Mouse (Mus musculus): ENCODE measurements around the gene Nuak2. TPM values are rescaled to one million over a fixed set of nuclear protein-coding genes. Genes with fewer than 3 reads are reported as not detected.
"Not testable (repeated sequence)": the region's sequence is repeated elsewhere in the genome, so short reads cannot be mapped to it uniquely, and the experiment has no call there.

Gene Nuak2
- polyA plus RNA-seq (2015; fragmentation: Nextera tagmentation; extraction: Ambion mirVana): 26.1 and 27.9 TPM in 2 replicates

- H3K4me1 ChIP-seq: peaks cover 41% of the 10 kb centered on the region
- under 1% methylated on average over 67 of the region's 67 CpGs for WGBS
These were observed at the start of gene Nuak2 for GRCm38 (mm10) chr1:132315889-132316624. TSS of gene Nuak2 (plus strand) at chr1:132316126.

GRCm38 (mm10) chr1:132266791-132267557 is 49.0 kb upstream of the Nuak2 start:
- no peak for ATAC-seq (replicated peaks)
- no peak overlapping the region for H3K27ac ChIP-seq
- H3K9ac ChIP-seq: no peak overlapping the region
- 70% methylated on average over 8 of the region's 8 CpGs for WGBS
- H3K9me3 ChIP-seq: no peaks in the 10 kb centered on the region
- no peaks in the 10 kb centered on the region for H3K27me3 ChIP-seq (replicated peaks)
- no peak overlapping the region for H3K4me3 ChIP-seq
- H3K4me1 ChIP-seq: peaks cover 5% of the 10 kb centered on the region; the same call in 1 of the 2 replicates
- H3K36me3 ChIP-seq (replicated peaks): no peaks in the 10 kb centered on the region
- no peak overlapping the region for H3K4me2 ChIP-seq

More at GRCm38 (mm10) chr1:132315889-132316624, at the start of gene Nuak2:
- peak within 1 kb of the TSS; percentile 80 for H3K27ac ChIP-seq
- no peaks in the 10 kb centered on the region for H3K27me3 ChIP-seq (replicated peaks)
- H3K4me3 ChIP-seq: peak within 1 kb of the TSS; percentile 63
- peak; percentile 91 for ATAC-seq (replicated peaks)
- H3K9ac ChIP-seq: peak within 1 kb of the TSS; percentile 57
- peak within 1 kb of the TSS; percentile 75 for H3K4me2 ChIP-seq
- no peaks in the 10 kb centered on the region for H3K36me3 ChIP-seq (replicated peaks)
- H3K9me3 ChIP-seq: no peaks in the 10 kb centered on the region

- no peak for ATAC-seq (replicated peaks)
- Histone ChIP-seq H3K4me2 (no peak overlapping the region), H3K36me3 (replicated peaks) (no peaks in the 10 kb centered on the region), H3K27me3 (replicated peaks) (no peaks in the 10 kb centered on the region), H3K4me1 (peaks cover 5% of the 10 kb centered on the region; the same call in 1 of the 2 replicates), H3K9ac (no peak overlapping the region), H3K4me3 (no peak overlapping the region), H3K9me3 (no peaks in the 10 kb centered on the region), H3K27ac (no peak overlapping the region)
- WGBS: 54% methylated on average over 2 of the region's 2 CpGs
These were observed 48.0 kb upstream of the Nuak2 start for GRCm38 (mm10) chr1:132267959-132268358.

- Histone ChIP-seq H3K27ac (no peak overlapping the region), H3K4me1 (peaks cover 5% of the 10 kb centered on the region; the same call in 1 of the 2 replicates), H3K27me3 (replicated peaks) (no peaks in the 10 kb centered on the region), H3K9me3 (no peaks in the 10 kb centered on the region), H3K9ac (no peak overlapping the region), H3K4me3 (no peak overlapping the region), H3K4me2 (no peak overlapping the region), H3K36me3 (replicated peaks) (no peaks in the 10 kb centered on the region)
- ATAC-seq (replicated peaks): no peak
- 61% methylated on average over 7 of the region's 7 CpGs for WGBS
These were observed 47.4 kb upstream of the Nuak2 start for GRCm38 (mm10) chr1:132268418-132269060.

- no peaks in the 10 kb centered on the region for H3K9me3 ChIP-seq
- peaks cover 5% of the 10 kb centered on the region; the same call in 1 of the 2 replicates for H3K4me1 ChIP-seq
- H3K36me3 ChIP-seq (replicated peaks): no peaks in the 10 kb centered on the region
- no peak overlapping the region for H3K9ac ChIP-seq
- H3K27ac ChIP-seq: no peak overlapping the region
- ATAC-seq (replicated peaks): no peak
- WGBS: 56% methylated on average over 3 of the region's 3 CpGs
- no peak overlapping the region for H3K4me2 ChIP-seq
- H3K27me3 ChIP-seq (replicated peaks): no peaks in the 10 kb centered on the region
- H3K4me3 ChIP-seq: no peak overlapping the region
These were observed 44.7 kb upstream of the Nuak2 start for GRCm38 (mm10) chr1:132271237-132271636.

DNA sequence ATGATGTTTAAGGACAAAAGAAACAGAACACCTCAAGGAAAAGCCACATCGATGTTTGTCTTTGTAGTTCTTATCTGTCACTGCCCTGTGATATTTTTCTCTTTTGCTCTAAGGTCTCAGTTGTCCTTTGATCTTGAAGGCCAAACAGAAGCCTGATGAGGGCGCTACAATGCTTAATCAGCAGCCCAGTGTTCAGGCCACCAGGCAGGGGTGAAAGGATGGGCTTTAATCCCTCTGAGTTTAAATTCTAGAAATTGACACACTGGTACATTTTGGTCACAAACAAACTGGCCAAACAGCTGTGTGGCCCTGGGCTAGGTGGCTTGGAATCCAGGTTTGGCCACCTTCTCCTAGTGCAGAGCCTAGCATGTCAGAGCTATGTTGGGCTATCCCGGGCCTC is 39.2 kb upstream of the Nuak2 start:
- 79% methylated on average over 3 of the region's 3 CpGs for WGBS
- no peak overlapping the region for H3K4me2 ChIP-seq
- ATAC-seq (replicated peaks): no peak
- no peak overlapping the region for H3K4me3 ChIP-seq
- no peak overlapping the region for H3K9ac ChIP-seq
- H3K27ac ChIP-seq: no peak overlapping the region
- peaks cover 5% of the 10 kb centered on the region for H3K4me1 ChIP-seq
- H3K36me3 ChIP-seq (replicated peaks): no peaks in the 10 kb centered on the region
- H3K9me3 ChIP-seq: no peaks in the 10 kb centered on the region
- no peaks in the 10 kb centered on the region for H3K27me3 ChIP-seq (replicated peaks)

DNA sequence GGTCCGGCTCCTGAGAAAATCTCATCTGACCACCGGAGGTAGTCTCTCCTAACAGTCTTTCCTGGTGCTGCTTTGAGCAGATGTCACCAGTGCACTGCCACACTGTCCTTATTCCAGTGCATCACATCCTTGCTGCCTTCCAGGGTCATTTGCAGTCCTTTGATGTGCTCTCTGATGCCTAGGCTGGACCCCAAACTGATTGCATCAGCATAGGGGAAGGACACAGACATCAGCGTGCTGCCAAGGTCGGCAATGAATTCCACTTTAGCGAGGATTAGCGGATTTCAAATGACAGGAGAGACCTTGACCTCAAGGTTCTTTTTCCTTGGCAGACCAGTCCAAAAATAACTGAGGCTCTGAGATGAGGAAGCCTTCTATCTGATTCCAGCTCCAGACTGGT is 38.8 kb upstream of the Nuak2 start:
- no peak for ATAC-seq (replicated peaks)
- no peak overlapping the region for H3K27ac ChIP-seq
- H3K9me3 ChIP-seq: no peaks in the 10 kb centered on the region
- no peak overlapping the region for H3K9ac ChIP-seq
- H3K4me3 ChIP-seq: no peak overlapping the region
- peaks cover 9% of the 10 kb centered on the region for H3K4me1 ChIP-seq
- WGBS: 62% methylated on average over 6 of the region's 6 CpGs
- no peaks in the 10 kb centered on the region for H3K27me3 ChIP-seq (replicated peaks)
- H3K4me2 ChIP-seq: no peak overlapping the region
- H3K36me3 ChIP-seq (replicated peaks): no peaks in the 10 kb centered on the region

DNA sequence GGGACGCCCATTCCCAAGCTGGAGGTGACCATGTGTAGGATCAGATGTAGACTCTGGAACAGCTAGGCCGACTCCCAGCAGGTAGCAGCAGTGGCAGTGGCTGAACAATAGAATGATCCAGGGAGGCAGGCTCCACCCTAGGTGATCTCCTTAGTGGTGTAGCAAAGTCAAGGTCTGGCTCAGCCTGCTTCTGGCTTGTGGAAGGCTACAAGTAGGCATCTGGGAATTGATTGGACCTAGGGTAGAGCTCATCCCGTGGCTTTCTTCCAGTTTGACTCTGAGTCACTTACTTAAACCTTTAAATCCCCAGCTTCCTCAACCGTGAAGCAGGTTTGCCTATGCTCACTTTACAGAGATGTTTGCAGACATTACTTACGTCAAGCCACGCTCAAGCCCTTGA is 35.3 kb upstream of the Nuak2 start:
- 76% methylated on average over 6 of the region's 6 CpGs for WGBS
- H3K9ac ChIP-seq; H3K9me3 ChIP-seq; H3K4me2 ChIP-seq; H3K27me3 ChIP-seq (replicated peaks); ATAC-seq (replicated peaks); H3K36me3 ChIP-seq (replicated peaks); H3K4me3 ChIP-seq; H3K27ac ChIP-seq: not testable (repeated sequence)
- peaks cover 24% of the 10 kb centered on the region for H3K4me1 ChIP-seq

DNA sequence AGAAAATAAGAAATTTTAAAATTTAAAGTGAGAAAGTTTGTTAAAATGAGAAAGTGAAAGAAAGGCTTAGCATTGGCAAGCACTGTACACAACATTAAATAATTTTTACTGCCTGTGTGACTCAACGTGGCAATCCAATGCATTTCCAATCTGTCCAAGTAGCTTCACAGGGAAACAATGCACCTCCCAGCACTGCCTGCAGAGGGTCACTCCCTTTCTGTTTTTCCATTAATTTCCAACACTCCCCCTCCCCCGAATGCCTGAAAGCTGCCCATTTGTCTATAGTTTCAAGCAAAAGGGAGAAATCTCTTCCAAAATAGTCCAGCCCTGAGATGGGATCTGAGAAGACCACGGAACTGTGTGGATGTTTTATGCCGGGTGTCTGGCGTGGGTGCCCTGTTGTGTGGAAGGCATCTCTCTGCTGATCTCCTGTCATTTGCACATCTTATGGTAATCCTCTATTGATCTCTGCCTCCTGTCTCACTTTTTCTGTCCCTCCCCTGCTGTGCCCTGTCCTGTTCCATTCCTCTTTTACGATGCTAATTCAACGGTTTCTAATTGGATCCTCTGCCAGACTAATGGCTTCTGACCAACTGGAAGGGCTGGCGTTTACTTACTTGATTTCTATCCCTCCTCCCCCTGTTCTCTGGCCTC is 34.3 kb upstream of the Nuak2 start:
- no peak overlapping the region for H3K4me3 ChIP-seq
- ATAC-seq (replicated peaks): peak; percentile 25; the same call in 1 of the 2 replicates
- peaks cover 24% of the 10 kb centered on the region for H3K4me1 ChIP-seq
- H3K27ac ChIP-seq: peak overlapping the region; percentile 70; the same call in 1 of the 2 replicates
- no peak overlapping the region for H3K9ac ChIP-seq
- 6% methylated on average over 8 of the region's 8 CpGs for WGBS
- H3K36me3 ChIP-seq (replicated peaks): no peaks in the 10 kb centered on the region
- H3K9me3 ChIP-seq: no peaks in the 10 kb centered on the region
- H3K4me2 ChIP-seq: no peak overlapping the region
- H3K27me3 ChIP-seq (replicated peaks): 0 out of 2 replicates have a peak, but pooled peaks cover 3% of the 10 kb centered on the region

DNA sequence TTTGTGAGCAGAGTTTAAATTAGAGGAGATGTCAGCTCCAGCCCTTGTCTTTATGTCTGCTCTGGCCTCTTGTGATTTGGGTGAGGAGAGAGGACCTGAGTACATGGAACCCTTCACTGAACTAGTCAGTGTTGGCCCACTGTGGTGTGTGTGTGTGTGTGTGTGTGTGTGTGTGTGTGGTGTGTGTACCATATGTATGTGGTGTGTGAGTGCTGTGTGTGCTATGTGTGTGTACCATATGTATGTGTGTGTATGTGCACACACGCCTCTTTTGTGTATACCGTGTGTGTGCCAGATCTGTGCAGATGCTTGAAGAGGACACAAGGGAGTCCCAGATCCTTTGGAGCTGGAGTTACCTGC is 33.8 kb upstream of the Nuak2 start:
- WGBS: 64% methylated on average over 2 of the region's 2 CpGs
- H3K36me3 ChIP-seq (replicated peaks): no peaks in the 10 kb centered on the region
- H3K9me3 ChIP-seq: no peaks in the 10 kb centered on the region
- no peak overlapping the region for H3K4me2 ChIP-seq
- no peak overlapping the region for H3K4me3 ChIP-seq
- peaks cover 24% of the 10 kb centered on the region for H3K4me1 ChIP-seq
- H3K27ac ChIP-seq: peak overlapping the region; percentile 70
- 0 out of 2 replicates have a peak, but pooled peaks cover 3% of the 10 kb centered on the region for H3K27me3 ChIP-seq (replicated peaks)
- no peak overlapping the region for H3K9ac ChIP-seq
- ATAC-seq (replicated peaks): peak; percentile 37

DNA sequence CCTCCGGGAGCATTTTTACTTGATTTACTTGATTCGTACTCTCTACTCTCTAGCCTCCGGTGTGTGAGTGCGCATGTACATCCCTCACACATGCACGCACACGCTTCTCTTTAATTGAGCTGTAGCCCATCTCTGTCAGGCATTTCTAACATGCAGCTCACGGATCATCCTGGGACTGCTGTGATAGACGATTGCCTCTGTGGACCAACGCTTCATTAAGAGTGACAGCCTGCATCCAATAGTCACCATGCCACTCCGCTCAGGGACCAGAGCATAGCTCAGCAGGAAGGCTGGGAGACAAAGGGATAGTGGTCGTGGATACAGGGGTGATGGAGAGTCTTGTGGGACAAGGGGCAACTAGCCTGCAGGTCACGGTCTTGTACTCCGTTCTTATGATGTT is 32.9 kb upstream of the Nuak2 start:
- Histone ChIP-seq H3K9me3 (no peaks in the 10 kb centered on the region), H3K27ac (peak overlapping the region; percentile 70), H3K4me2 (0 out of 2 replicates have a peak overlapping the region, but pooled peaks have one; percentile 13), H3K4me3 (no peak overlapping the region), H3K9ac (no peak overlapping the region), H3K4me1 (peaks cover 32% of the 10 kb centered on the region), H3K36me3 (replicated peaks) (no peaks in the 10 kb centered on the region), H3K27me3 (replicated peaks) (0 out of 2 replicates have a peak, but pooled peaks cover 3% of the 10 kb centered on the region)
- 22% methylated on average over 13 of the region's 13 CpGs for WGBS
- peak; percentile 70 for ATAC-seq (replicated peaks)

- Histone ChIP-seq H3K27ac (no peak overlapping the region), H3K4me2 (no peak overlapping the region), H3K9ac (no peak overlapping the region), H3K4me3 (no peak overlapping the region), H3K36me3 (replicated peaks) (no peaks in the 10 kb centered on the region), H3K27me3 (replicated peaks) (0 out of 2 replicates have a peak, but pooled peaks cover 3% of the 10 kb centered on the region), H3K4me1 (peaks cover 58% of the 10 kb centered on the region), H3K9me3 (no peaks in the 10 kb centered on the region)
- ATAC-seq (replicated peaks): no peak
- 79% methylated on average over 1 of the region's 1 CpGs for WGBS
These were observed 29.2 kb upstream of the Nuak2 start for GRCm38 (mm10) chr1:132286735-132287134.

Data from midbrain, embryonic 15.5 days (tissue).